Mouse (Mus musculus): ENCODE results near the gene Maz. TPM values are rescaled to one million over a fixed set of nuclear protein-coding genes. Genes with fewer than 3 reads are reported as not detected.
A peak's percentile ranks its signal among the peaks of the same experiment; 100 is the strongest.

Maz gene
- polyA plus RNA-seq, 1 experiment from 2014 or later: 83.1 TPM

GRCm38 (mm10) chr7:126984667-126985444 is 42.0 kb downstream of the Maz start:
- Histone ChIP-seq H3K4me1 (replicated peaks) (peaks cover 5% of the 10 kb centered on the region; the same call in 1 of the 2 replicates), H3K27ac (0 out of 2 replicates have a peak overlapping the region, but pooled peaks have one; percentile 45), H3K9me3 (no peaks in the 10 kb centered on the region), H3K4me3 (no peak overlapping the region), H3K27me3 (ENCODE audit: insufficient read depth, poor library complexity, severe bottlenecking) (no peaks in the 10 kb centered on the region), H3K36me3 (peaks cover 16% of the 10 kb centered on the region)
- WGBS: 64% methylated on average over 10 of the region's 10 CpGs
- no peak for DNase-seq (ENCODE audit: low spot score)

- Histone ChIP-seq H3K4me3 (no peak overlapping the region), H3K27me3 (ENCODE audit: insufficient read depth, poor library complexity, severe bottlenecking) (no peaks in the 10 kb centered on the region), H3K4me1 (replicated peaks) (0 out of 2 replicates have a peak, but pooled peaks cover 2% of the 10 kb centered on the region), H3K27ac (no peak overlapping the region), H3K9me3 (no peaks in the 10 kb centered on the region), H3K36me3 (peaks cover 33% of the 10 kb centered on the region)
- 88% methylated on average over 7 of the region's 7 CpGs for WGBS
- no peak for DNase-seq (ENCODE audit: low spot score)
Measured at GRCm38 (mm10) chr7:126983113-126983512, 43.7 kb downstream of the Maz start.

- Histone ChIP-seq H3K4me3 (no peak overlapping the region), H3K4me1 (replicated peaks) (peaks cover 12% of the 10 kb centered on the region), H3K36me3 (peaks cover 38% of the 10 kb centered on the region), H3K9me3 (no peaks in the 10 kb centered on the region), H3K27ac (no peak overlapping the region), H3K27me3 (ENCODE audit: insufficient read depth, poor library complexity, severe bottlenecking) (no peaks in the 10 kb centered on the region)
- 95% methylated on average over 4 of the region's 4 CpGs for whole genome bisulfite sequencing
- no peak for DNase-seq (ENCODE audit: low spot score)
Measured at GRCm38 (mm10) chr7:126982054-126982453, 44.8 kb downstream of the Maz start.

- no peaks in the 10 kb centered on the region for H3K27me3 ChIP-seq (ENCODE audit: insufficient read depth, poor library complexity, severe bottlenecking)
- no peak overlapping the region for H3K27ac ChIP-seq
- no peak for DNase-seq (ENCODE audit: low spot score)
- H3K4me3 ChIP-seq: no peak overlapping the region
- H3K9me3 ChIP-seq: no peaks in the 10 kb centered on the region
- 94% methylated on average over 2 of the region's 2 CpGs for WGBS
- peaks cover 38% of the 10 kb centered on the region for H3K36me3 ChIP-seq
- H3K4me1 ChIP-seq (replicated peaks): peaks cover 17% of the 10 kb centered on the region
Measured at GRCm38 (mm10) chr7:126981601-126982000, 45.2 kb downstream of the Maz start.

GRCm38 (mm10) chr7:126978841-126979240 is 48.0 kb downstream of the Maz start:
- Histone ChIP-seq H3K4me1 (replicated peaks) (peaks cover 27% of the 10 kb centered on the region), H3K36me3 (peaks cover 38% of the 10 kb centered on the region), H3K9me3 (no peaks in the 10 kb centered on the region), H3K27ac (no peak overlapping the region), H3K27me3 (ENCODE audit: insufficient read depth, poor library complexity, severe bottlenecking) (no peaks in the 10 kb centered on the region), H3K4me3 (no peak overlapping the region)
- WGBS: 90% methylated on average over 6 of the region's 6 CpGs
- DNase-seq (ENCODE audit: low spot score): no peak

GRCm38 (mm10) chr7:126976878-126977459 is 49.9 kb downstream of the Maz start:
- DNase-seq (ENCODE audit: low spot score): no peak
- Histone ChIP-seq H3K9me3 (no peaks in the 10 kb centered on the region), H3K27ac (peak overlapping the region; percentile 99), H3K36me3 (peaks cover 38% of the 10 kb centered on the region), H3K4me3 (peak overlapping the region; percentile 98), H3K27me3 (ENCODE audit: insufficient read depth, poor library complexity, severe bottlenecking) (no peaks in the 10 kb centered on the region), H3K4me1 (replicated peaks) (peaks cover 27% of the 10 kb centered on the region)
- 28% methylated on average over 14 of the region's 14 CpGs for WGBS

- Histone ChIP-seq H3K4me3 (peak within 1 kb of the TSS; percentile 98), H3K36me3 (peaks cover 36% of the 10 kb centered on the region), H3K9me3 (no peaks in the 10 kb centered on the region), H3K27me3 (ENCODE audit: insufficient read depth, poor library complexity, severe bottlenecking) (no peaks in the 10 kb centered on the region), H3K27ac (peak within 1 kb of the TSS; percentile 99), H3K4me1 (replicated peaks) (peaks cover 27% of the 10 kb centered on the region)
- WGBS: under 1% methylated on average over 55 of the region's 55 CpGs
- peak; percentile 96 for DNase-seq (ENCODE audit: low spot score)
Measured at GRCm38 (mm10) chr7:126975950-126976866, 50.6 kb downstream of the Maz start, which contains the start of gene Cdiptos. Gene Cdiptos (minus strand): TSS chr7:126976098.

- H3K36me3 ChIP-seq: peaks cover 33% of the 10 kb centered on the region
- 0% methylated on average over 1 of the region's 1 CpGs for WGBS
- no peak for DNase-seq (ENCODE audit: low spot score)
- peak within 1 kb of the TSS; percentile 98 for H3K4me3 ChIP-seq
- no peaks in the 10 kb centered on the region for H3K9me3 ChIP-seq
- H3K27me3 ChIP-seq (ENCODE audit: insufficient read depth, poor library complexity, severe bottlenecking): no peaks in the 10 kb centered on the region
- H3K27ac ChIP-seq: peak within 1 kb of the TSS; percentile 99
- peaks cover 27% of the 10 kb centered on the region for H3K4me1 ChIP-seq (replicated peaks)
Measured at GRCm38 (mm10) chr7:126975893-126975949, 51.1 kb downstream of the Maz start, which contains the start of gene Cdipt. Gene Cdipt (plus strand): TSS chr7:126975914.

GRCm38 (mm10) chr7:126975493-126975892 is 51.3 kb downstream of the Maz start:
- peaks cover 33% of the 10 kb centered on the region for H3K36me3 ChIP-seq
- H3K27ac ChIP-seq: peak overlapping the region; percentile 99
- H3K4me1 ChIP-seq (replicated peaks): peaks cover 27% of the 10 kb centered on the region
- H3K9me3 ChIP-seq: no peaks in the 10 kb centered on the region
- no peaks in the 10 kb centered on the region for H3K27me3 ChIP-seq (ENCODE audit: insufficient read depth, poor library complexity, severe bottlenecking)
- WGBS: 14% methylated on average over 8 of the region's 8 CpGs
- DNase-seq (ENCODE audit: low spot score): no peak
- peak overlapping the region; percentile 98 for H3K4me3 ChIP-seq

Other genes with a start within 250 kb of the Maz start
- gene Tbx6, start 245.6 kb downstream of the Maz start, polyA plus RNA-seq (2016; fragmentation: Nextera tagmentation; extraction: Ambion mirVana): 0.22 and 0.47 TPM in 2 replicates
- gene Ppp4c, start 234.5 kb downstream of the Maz start, polyA plus RNA-seq (2016; fragmentation: Nextera tagmentation; extraction: Ambion mirVana): 391 and 411 TPM in 2 replicates
- 4.7 and 12.7 TPM in 2 replicates for gene Fam57b, start 229.4 kb downstream of the Maz start, polyA plus RNA-seq (2016; fragmentation: Nextera tagmentation; extraction: Ambion mirVana)
- gene 4930451I11Rik, start 195.4 kb downstream of the Maz start, polyA plus RNA-seq (2016; fragmentation: Nextera tagmentation; extraction: Ambion mirVana): not detected in 2 replicates
- gene Doc2a, start 179.6 kb downstream of the Maz start, polyA plus RNA-seq (2016; fragmentation: Nextera tagmentation; extraction: Ambion mirVana): 4.9 and 5.5 TPM in 2 replicates
- 38.7 and 48.1 TPM in 2 replicates for gene Hirip3, start 165.1 kb downstream of the Maz start, polyA plus RNA-seq (2016; fragmentation: Nextera tagmentation; extraction: Ambion mirVana)
- gene Ino80e, start 164.7 kb downstream of the Maz start, polyA plus RNA-seq (2016; fragmentation: Nextera tagmentation; extraction: Ambion mirVana): 102 and 105 TPM in 2 replicates
- 56.2 and 56.4 TPM in 2 replicates for gene Taok2, start 142.3 kb downstream of the Maz start, polyA plus RNA-seq (2016; fragmentation: Nextera tagmentation; extraction: Ambion mirVana)
- gene Tmem219, start 104.1 kb downstream of the Maz start, polyA plus RNA-seq (2016; fragmentation: Nextera tagmentation; extraction: Ambion mirVana): 31.6 and 37.9 TPM in 2 replicates
- 23.9 and 35.5 TPM in 2 replicates for gene Kctd13, start 98.2 kb downstream of the Maz start, polyA plus RNA-seq (2016; fragmentation: Nextera tagmentation; extraction: Ambion mirVana)
- gene Asphd1, start 77.5 kb downstream of the Maz start, polyA plus RNA-seq (2016; fragmentation: Nextera tagmentation; extraction: Ambion mirVana): 0.41 and 1.2 TPM in 2 replicates
- 2.3 and 7.6 TPM in 2 replicates for gene Sez6l2, start 76.5 kb downstream of the Maz start, polyA plus RNA-seq (2016; fragmentation: Nextera tagmentation; extraction: Ambion mirVana)
- gene Cdipt, start 51.1 kb downstream of the Maz start, polyA plus RNA-seq (2016; fragmentation: Nextera tagmentation; extraction: Ambion mirVana): 92.5 and 103 TPM in 2 replicates
- gene Cdiptos, start 50.9 kb downstream of the Maz start, polyA plus RNA-seq (2016; fragmentation: Nextera tagmentation; extraction: Ambion mirVana): 0.63 and 1.0 TPM in 2 replicates
- gene Mvp, start 12.4 kb downstream of the Maz start, polyA plus RNA-seq (2016; fragmentation: Nextera tagmentation; extraction: Ambion mirVana): 5.0 and 6.1 TPM in 2 replicates
- gene Pagr1b, start 10.6 kb downstream of the Maz start, polyA plus RNA-seq (2016; fragmentation: Nextera tagmentation; extraction: Ambion mirVana): 0.25 and 0.55 TPM in 2 replicates
- gene Pagr1a, start 9.7 kb downstream of the Maz start, polyA plus RNA-seq (2016; fragmentation: Nextera tagmentation; extraction: Ambion mirVana): 84.3 and 130 TPM in 2 replicates
- 17.6 and 75.1 TPM in 2 replicates for gene Gm42742, start 5.9 kb downstream of the Maz start, polyA plus RNA-seq (2016; fragmentation: Nextera tagmentation; extraction: Ambion mirVana)
- gene Prrt2, start 5.8 kb downstream of the Maz start, polyA plus RNA-seq (2016; fragmentation: Nextera tagmentation; extraction: Ambion mirVana): 3.3 and 4.4 TPM in 2 replicates
- gene Kif22, start 15.4 kb upstream of the Maz start, polyA plus RNA-seq (2016; fragmentation: Nextera tagmentation; extraction: Ambion mirVana): 161 and 193 TPM in 2 replicates
- gene Zg16, start 60.3 kb upstream of the Maz start, polyA plus RNA-seq (2016; fragmentation: Nextera tagmentation; extraction: Ambion mirVana): not detected in 2 replicates
- gene AI467606, start 64.3 kb upstream of the Maz start, polyA plus RNA-seq (2016; fragmentation: Nextera tagmentation; extraction: Ambion mirVana): 0.80 and 0.81 TPM in 2 replicates
- gene Qprt, start 95.2 kb upstream of the Maz start, polyA plus RNA-seq (2016; fragmentation: Nextera tagmentation; extraction: Ambion mirVana): 2.6 and 4.9 TPM in 2 replicates
- gene Spn, start 110.8 kb upstream of the Maz start, polyA plus RNA-seq (2016; fragmentation: Nextera tagmentation; extraction: Ambion mirVana): not detected in 2 replicates
- 94.4 and 96.0 TPM in 2 replicates for gene Cd2bp2, start 169.0 kb upstream of the Maz start, polyA plus RNA-seq (2016; fragmentation: Nextera tagmentation; extraction: Ambion mirVana)
- 25.6 and 28.2 TPM in 2 replicates for gene Tbc1d10b, start 181.4 kb upstream of the Maz start, polyA plus RNA-seq (2016; fragmentation: Nextera tagmentation; extraction: Ambion mirVana)
- 13.0 and 17.7 TPM in 2 replicates for gene Mylpf, start 181.9 kb upstream of the Maz start, polyA plus RNA-seq (2016; fragmentation: Nextera tagmentation; extraction: Ambion mirVana)
- gene Zfp553, start 206.0 kb upstream of the Maz start, polyA plus RNA-seq (2016; fragmentation: Nextera tagmentation; extraction: Ambion mirVana): 78.7 and 81.0 TPM in 2 replicates
- 32.4 and 33.8 TPM in 2 replicates for gene Sept1, start 206.1 kb upstream of the Maz start, polyA plus RNA-seq (2016; fragmentation: Nextera tagmentation; extraction: Ambion mirVana)
- gene Zfp771, start 217.2 kb upstream of the Maz start, polyA plus RNA-seq (2016; fragmentation: Nextera tagmentation; extraction: Ambion mirVana): 62.4 and 70.1 TPM in 2 replicates
- gene Dctpp1, start 233.7 kb upstream of the Maz start, polyA plus RNA-seq (2016; fragmentation: Nextera tagmentation; extraction: Ambion mirVana): 284 and 329 TPM in 2 replicates
- gene Sephs2, start 247.0 kb upstream of the Maz start, polyA plus RNA-seq (2016; fragmentation: Nextera tagmentation; extraction: Ambion mirVana): 69.8 and 76.2 TPM in 2 replicates

All from hindbrain, embryonic 10.5 days (tissue).